Mouse (Mus musculus) cerebellum, postnatal 14 days (tissue): ENCODE data around the gene Osm.

ENCODE experiments used
- DNase-seq, 2 experiments: peaks; one replicate each; pipeline ENCODE4 v3.0.0; 2021; ENCODE audit warnings: mixed read lengths in 2 of 2

The Osm gene

DNA sequence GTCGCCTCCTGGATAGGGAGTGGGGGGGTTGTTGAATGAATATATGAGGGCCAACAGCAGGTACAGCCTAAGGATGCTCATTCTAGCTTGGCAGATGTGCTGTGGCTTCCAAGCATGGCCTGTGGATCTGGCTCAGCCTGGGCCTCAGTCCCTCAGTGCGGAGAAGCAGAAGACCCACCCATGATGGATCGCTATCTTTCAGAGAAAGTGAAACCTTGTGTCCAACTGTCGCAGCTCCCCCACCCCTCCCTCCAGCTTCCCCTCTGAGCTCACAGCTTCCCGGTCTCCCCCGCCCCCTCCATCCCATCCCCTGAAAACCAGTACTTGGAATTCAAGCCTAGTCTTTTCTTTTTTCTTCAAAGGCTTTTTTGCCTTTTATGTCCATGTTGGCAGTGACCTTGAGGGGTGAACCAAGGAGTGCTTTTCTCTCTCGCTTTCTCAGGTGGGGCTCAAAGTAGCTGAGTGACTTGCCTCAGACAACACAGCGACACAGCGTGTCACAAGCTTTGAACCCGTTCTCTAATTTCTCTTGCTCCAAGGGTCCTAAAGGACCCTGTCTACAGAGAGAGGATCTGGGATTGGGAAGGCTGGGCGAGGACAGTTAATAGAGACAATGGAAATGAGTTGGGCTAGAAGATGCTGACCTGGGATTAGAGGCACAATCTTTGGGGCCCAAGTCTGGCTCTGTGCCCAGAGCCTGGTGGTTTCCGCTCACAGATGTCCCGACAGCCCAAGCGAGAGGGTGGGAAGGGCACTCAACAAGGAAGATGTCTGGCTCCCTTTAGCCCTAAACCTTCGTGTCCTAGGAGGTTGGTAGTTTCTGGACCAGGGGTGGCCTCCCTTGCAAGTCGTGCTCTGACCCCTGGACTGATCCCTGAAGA is at the start of gene Osm:
Gene Osm (plus strand): TSS at position 756 of the 881 bp plus-strand sequence.
- peak in 1 of 2 experiments; percentile 13 for DNase-seq

- peak; percentile 98 to 99 for DNase-seq
Measured at GRCm38 (mm10) chr11:4186486-4187317, 49.5 kb upstream of the Osm start, which contains the start of gene Tbc1d10a. TSS of gene Tbc1d10a (plus strand) at chr11:4186789.

DNA sequence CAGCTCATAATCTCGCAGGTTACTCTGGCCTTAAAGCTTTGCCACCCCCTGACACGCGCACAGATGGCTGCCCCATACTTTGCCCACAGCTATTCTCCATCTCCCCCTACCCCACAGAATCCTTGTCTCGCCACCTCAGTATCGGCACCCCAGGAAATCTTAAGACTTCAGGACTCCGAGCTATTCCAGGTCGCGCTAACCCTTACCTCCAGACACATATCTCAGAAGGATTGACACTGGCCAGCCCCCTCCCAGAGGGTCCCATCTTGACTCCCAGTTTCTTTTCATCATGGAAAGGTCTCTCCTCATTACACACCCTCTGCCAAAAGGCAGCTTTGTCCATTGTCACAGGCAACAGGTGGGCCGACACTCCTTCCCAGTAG is 48.9 kb upstream of the Osm start:
- peak; percentile 32 to 46 for DNase-seq

DNA sequence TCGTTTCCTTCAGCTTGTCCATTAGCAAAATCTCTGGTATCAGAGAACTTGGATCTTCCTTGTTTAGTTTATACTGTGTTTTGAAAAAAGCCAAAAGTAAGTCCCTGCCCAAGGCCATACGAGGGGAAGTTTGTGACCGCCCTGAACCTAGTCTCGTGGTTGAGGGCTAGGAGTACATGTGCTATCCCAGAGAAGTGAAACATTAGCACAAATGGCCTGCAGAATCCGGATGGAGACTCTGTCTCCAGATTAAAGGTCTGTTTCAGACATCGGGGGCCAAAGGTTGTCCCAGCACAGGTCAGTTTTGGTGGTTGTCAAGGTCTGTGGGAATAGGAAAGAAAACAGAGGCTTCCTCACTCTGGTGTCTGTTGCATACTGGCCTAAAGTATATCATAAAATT is 47.0 kb upstream of the Osm start:
- no peak for DNase-seq

DNA sequence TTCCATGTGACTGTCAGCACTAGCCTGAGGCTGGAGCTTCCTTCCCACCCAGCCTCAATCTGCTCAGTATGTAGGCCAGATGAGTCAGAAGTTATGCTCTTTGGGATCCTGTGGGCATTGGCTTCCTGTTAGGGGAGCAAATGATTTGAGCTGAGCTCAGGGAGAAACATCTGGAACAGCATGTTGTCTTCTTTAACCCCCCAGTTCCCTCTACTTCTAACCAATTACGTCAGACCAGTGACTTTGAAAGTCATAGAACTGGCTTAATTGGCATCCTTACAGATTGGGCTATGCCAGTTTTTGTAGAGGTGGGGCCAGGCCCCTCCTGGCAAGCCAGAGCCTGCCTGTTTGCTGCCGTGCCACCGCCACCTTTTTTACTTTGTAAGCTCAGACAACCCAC is 45.5 kb upstream of the Osm start:
- no peak for DNase-seq

DNA sequence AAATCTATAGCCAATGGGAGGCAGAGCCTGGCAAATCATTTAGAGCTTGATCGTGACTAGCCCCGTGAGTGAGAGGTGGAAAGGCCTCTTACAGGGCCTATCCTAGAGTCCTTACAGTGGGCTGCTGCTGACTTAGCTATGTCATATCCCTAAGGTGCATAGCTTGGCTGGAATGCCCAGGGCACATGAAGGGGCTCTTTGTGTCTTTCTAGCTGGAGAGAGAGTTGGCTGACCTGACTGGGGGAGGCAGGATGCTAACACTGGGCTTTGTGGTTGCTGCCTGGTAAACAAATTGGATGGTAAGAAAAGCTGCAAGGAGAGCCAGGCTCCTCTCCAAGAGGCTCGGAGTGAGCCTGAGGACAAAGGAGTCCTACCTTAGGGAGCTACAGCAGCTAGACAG is 43.5 kb upstream of the Osm start:
- DNase-seq = no peak

- no peak for DNase-seq
Measured at GRCm38 (mm10) chr11:4193420-4193819, 42.8 kb upstream of the Osm start.

GRCm38 (mm10) chr11:4195597-4196031 is 40.6 kb upstream of the Osm start:
- DNase-seq = no peak

- DNase-seq = no peak
Measured at GRCm38 (mm10) chr11:4196636-4197035, 39.6 kb upstream of the Osm start.

GRCm38 (mm10) chr11:4197691-4198090 is 38.5 kb upstream of the Osm start:
- no peak for DNase-seq

DNA sequence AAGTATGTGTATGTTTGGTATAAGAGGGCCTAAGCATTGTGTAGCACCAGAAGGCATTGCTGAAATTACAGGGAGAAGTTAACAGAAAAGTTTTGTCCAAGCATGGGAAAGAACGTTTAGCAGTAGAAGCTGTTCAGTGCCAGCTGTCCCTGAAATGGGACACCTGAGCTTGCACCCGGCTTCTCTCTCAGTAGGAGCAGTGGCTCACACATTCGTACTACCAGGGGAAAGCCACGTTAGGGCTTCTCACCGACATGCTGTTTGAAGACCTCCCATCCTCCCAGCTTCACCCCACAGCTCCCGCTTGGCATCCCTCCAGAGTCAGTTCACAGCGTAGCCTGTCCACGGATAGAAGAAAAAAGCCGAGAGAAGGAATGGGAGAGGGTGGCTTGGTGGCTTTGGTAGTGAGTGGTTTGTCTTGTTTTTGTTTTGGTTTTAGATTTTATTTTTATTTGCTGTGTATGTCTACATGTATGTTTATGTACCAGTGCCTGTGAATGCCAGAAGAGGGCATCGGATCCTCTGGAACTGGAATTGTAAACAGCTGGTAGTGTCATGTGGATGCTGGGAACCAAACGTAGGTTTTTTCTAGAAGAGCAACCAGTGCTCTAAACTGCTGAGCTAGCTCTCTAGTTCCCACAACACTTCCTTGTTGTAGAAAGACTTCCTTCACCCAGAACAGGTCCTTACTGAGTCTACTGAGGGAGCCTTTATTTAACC is 34.1 kb upstream of the Osm start:
- DNase-seq = peak; percentile 20 to 39

- DNase-seq = no peak
Measured at GRCm38 (mm10) chr11:4202995-4203704, 33.1 kb upstream of the Osm start.

DNA sequence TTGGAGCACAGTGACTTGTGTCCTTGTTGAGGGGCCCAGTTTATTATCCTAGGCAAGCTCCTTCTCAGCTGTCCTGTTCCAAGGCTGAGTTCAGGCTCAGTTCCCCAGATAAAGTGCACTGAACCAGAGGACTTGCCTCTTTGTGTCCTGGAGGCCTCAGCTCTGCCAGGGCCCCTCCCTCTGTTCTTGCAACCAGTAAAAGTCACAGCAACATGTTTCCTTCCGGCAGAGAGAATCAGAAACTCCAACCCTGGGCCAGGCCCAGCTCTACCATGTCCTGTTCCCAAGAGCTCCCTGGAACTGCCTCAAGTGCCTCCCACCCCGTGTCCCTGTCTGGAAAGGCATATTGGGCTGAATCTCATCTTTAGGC is 32.5 kb upstream of the Osm start:
- no peak for DNase-seq

GRCm38 (mm10) chr11:4205097-4205655 is 31.0 kb upstream of the Osm start:
- DNase-seq = no peak

DNA sequence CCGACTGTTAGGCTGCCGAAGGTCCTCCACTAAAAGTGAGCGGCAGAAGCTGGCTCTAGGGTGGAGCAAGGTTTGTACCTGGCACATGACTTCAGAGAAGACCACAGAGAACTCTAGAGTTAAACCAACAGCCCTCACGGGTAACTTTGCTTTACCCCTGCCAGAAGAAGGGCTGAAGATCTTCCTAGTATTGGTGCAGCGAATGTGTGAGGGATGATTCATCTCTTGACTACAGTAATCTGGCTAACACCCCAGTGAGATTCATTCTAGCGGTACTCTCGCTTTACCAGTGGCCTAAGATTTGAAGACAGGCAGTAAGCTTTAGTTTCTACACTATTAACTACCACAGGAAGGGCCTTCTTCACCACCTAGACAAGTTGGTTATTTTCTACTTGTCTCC is 30.3 kb upstream of the Osm start:
- DNase-seq = no peak

- no peak for DNase-seq
Measured at GRCm38 (mm10) chr11:4206563-4206962, 29.7 kb upstream of the Osm start.

DNA sequence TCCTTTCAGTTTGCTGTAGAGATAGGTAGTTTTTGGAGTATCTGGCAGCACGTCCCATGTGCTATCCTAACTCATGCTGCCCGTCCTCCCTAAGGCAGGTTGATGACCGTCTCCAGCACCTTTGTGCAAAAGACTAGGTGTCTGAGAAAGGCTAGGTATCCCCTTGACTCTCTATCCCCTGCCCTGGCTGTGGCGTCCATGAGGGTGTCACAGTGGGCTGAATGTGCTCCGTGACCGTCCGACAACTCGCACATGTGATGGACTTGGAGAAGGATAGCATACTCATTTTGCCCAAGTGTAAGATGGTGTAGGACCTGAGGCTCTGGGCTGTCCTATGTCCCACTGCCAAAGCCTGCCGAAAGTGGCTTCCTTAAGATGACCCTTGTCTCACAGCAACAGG is 28.6 kb upstream of the Osm start:
- DNase-seq = no peak

DNA sequence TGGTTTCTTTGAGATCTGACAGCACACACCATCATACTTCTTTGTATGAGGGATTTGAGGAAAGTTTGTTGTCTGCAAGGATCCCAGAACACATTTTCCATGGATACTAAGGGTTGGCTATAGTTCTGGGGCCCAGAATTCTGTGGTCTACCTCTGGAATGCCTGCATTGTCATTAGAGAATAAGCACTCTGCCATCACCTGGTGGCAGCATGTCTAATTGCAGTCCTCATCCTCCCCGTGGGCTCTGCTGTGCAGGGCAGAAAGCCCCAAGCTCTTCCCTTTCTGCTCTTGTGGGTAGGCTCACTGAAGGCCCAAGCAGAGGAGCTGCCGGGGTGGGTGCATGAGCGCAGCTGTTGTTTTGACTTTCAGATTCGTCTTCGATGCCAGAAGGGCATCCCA is 26.7 kb upstream of the Osm start:
- no peak for DNase-seq

GRCm38 (mm10) chr11:4210786-4211185 is 25.4 kb upstream of the Osm start:
- DNase-seq = no peak

DNA sequence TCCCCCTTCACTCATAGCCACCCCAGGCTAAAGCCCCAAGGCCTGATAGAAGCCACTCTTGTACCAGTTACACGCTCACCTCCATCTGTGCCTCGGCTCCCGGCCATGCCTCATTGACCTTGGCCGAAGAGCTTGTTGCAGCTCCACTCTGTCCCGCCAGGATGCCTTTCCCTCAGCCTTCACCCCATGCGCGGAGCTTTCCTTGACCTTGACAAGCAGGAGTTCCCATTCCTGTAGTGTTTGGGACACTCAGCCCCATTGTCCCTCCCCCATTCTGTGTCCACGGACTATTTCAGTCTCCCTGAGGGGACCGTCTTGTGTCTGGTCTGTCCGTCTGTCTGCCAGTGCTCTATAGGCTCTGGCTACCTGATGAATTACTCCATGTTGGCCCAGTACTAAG is 23.1 kb upstream of the Osm start:
- no peak for DNase-seq

DNA sequence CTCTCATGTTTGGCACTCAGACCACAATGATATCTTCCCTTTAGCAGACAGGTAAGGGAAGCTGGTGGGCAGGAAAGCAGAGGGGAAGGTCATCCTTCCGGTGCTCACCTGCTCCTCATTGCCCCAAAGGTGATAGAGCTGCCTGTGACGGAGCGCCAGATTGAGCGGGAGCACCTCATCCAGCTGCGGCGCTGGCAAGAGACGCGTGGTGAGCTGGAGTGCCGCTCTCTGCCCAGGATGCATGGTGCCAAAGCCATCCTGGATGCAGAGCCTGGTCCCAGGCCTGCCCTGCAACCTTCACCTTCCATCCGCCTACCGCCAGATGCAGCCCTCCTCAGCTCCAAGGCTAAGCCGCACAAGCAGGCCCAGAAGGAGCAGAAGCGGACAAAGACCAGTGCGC is 21.6 kb upstream of the Osm start:
- no peak for DNase-seq

DNA sequence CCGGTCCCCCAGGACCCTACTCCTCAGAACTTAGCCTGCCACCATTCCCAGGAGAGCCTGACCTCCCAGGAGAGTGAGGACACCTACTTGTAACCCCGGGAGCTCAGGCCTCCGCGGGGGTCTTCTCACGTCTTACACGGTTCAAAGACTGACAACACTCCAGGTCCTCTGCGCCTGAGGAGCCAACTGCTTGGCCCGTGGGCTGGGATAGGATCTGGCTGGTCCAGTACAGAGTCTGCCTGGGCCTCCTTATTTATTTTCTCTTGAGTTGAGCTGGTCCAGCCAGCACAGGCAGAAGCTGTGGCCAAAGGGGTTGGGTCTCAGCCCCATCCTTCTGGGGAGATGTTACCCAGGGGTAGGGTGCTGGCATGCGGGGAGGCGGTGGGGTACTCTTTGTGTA is 21.2 kb upstream of the Osm start:
- no peak for DNase-seq
